Mouse (Mus musculus) heart, postnatal 14 days (tissue): ENCODE measurements around the gene Ubac2. TPM values are rescaled to one million over a fixed set of nuclear protein-coding genes. Genes with fewer than 3 reads are reported as not detected.
"Not testable (repeated sequence)": the region's sequence is repeated elsewhere in the genome, so short reads cannot be mapped to it uniquely, and the experiment has no call there.

Experiments used
- DNase-seq, 2 experiments: peaks; one replicate each; pipeline ENCODE4 v3.0.0; 2021 to 2022
- intact Hi-C: fragments of 180-260 bp; cut with DNase I; formaldehyde crosslinking; loops from one replicate; pipeline ENCODE4 v1.15.1; 2025
- long read RNA-seq, 2 experiments: library from polyadenylated mRNA; stranded (forward); transcript quantifications; one replicate each; pipeline ENCODE4 v2.0.0; 2021
- total RNA-seq, 2 experiments: library from RNA; stranded (reverse); gene quantifications; 2 replicates each; pipeline ENCODE4 v1.2.3; 2021

Ubac2 gene
- 10 to 100 TPM; 23.3 to 23.8 TPM for total RNA-seq
- long read RNA-seq, experiment 1, transcript Ubac2-201 (9 exons, 2,139 nt): major isoform, 62 of 70 reads
- long read RNA-seq, experiment 1, partial matches to known transcripts: 3 of 70 reads
- long read RNA-seq, experiment 1, other reads (novel, unspliced or antisense): 5 of 70 reads
- long read RNA-seq, experiment 2, transcript Ubac2-201 (9 exons, 2,139 nt): major isoform, 41 of 49 reads
- long read RNA-seq, experiment 2, partial matches to known transcripts: 2 of 49 reads
- long read RNA-seq, experiment 2, other reads (novel, unspliced or antisense): 6 of 49 reads

GRCm38 (mm10) chr14:121878176-121878858, at the start of gene Ubac2:
Gene Ubac2 (plus strand): TSS chr14:121878620.
- intact Hi-C loops: no loop called here
- peak; percentile 100 for DNase-seq

DNA sequence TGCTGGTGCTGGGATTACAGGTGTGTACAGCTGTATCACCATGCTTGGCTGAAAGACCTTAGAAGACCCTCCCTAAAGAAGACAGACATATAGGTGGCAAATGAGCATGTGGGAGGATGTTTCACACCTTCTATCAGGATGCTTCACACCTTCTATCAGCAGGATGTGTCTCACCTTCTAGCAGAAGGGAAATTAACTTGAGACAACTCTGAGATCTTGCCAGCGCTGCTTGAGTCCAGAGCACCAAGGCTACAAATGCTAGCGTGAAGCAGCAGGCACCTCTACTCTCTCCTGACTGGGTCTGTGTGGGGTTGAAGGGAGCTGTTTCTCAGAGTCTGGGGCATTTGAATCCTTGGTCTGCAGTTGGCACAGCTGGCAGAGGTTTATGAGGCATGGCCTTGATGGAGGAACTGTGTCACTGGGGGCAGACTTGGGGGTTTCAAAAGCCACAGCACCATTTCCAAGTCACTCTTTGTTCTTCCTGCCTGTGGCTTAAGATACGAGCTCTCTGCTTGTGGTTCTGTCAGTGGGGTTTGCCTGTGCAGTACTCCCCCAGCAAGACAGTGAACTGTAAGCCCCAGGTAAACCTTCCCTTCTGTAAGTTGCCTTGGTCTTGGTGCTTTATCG, 48.5 kb upstream of the Ubac2 start:
- intact Hi-C loops: no loop called here
- DNase-seq: no peak

DNA sequence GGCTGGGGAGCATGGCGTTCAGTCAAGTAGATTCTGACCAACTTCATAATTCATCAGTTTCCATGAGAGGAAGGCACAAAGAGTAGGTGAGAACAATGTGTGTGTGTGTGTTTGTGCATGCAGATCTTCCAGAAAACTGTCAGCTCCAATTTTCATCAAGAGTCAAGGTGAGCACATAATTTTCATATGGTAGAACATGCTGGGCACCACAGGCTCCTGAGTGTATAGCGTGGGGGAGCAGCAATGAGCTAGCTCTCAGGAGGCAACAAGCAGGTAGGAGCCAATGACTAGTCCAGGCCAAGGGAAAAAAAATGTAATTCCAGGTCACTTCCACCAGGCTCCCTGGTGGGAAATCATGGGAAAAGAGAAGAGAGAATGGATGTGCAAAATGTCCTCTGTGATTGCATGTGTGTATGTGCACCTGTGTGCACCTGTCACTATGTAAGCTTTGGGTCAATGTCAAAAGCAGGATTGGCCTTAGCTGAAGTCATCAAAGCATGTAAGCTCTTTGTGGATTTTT, 45.4 kb upstream of the Ubac2 start:
- no peak for DNase-seq
- intact Hi-C loops: no loop called here

GRCm38 (mm10) chr14:121838161-121838560, 40.3 kb upstream of the Ubac2 start:
- no peak for DNase-seq
- intact Hi-C loops: no loop called here

- no peak for DNase-seq
- intact Hi-C loops: no loop called here
These were observed 38.2 kb upstream of the Ubac2 start for GRCm38 (mm10) chr14:121840217-121840616.

DNA sequence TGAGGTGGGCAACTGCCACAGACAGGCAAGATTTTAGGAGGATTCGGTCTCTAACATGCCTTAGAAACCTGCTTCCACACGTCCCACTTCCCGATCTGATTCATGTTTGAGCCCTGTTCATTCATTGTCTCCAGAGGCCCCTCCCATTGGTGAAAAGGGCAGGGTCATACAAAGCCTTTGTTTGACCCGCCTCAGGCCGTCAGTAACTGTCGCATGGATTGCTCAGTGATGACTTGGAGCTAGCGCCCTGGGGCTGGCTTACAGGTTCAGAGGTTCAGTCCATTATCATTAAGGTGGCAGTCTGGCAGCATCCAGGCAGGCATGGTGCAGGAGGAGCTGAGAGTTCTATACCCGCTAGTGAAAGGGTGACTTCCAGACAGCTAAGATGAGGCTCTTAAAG, 33.9 kb upstream of the Ubac2 start:
- intact Hi-C loops: no loop called here
- no peak for DNase-seq

GRCm38 (mm10) chr14:121851231-121851630, 27.2 kb upstream of the Ubac2 start:
- no peak for DNase-seq
- intact Hi-C loops: no loop called here

GRCm38 (mm10) chr14:121852531-121852930, 25.9 kb upstream of the Ubac2 start:
- intact Hi-C loops: no loop called here
- no peak for DNase-seq

DNA sequence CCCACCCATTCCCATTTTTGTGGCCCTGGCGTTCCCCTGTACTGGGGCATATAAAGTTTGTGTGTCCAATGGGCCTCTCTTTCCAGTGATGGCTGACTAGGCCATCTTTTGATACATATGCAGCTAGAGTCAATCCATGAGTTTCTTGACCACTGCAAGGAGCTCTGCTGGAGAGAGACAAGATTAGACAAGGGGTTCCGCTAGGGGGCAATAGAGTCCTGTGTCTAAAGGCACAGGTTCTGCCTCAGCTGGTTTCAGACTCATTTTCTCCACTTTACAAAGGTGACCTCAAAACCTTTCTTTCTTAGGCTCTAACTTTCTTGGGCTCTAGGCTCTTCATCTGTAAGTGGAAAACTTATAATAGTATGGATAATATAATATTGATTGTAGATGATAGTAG, 13.3 kb upstream of the Ubac2 start:
- intact Hi-C loops: loop anchor here (1.0 to 2.0 kb wide), 2 partner anchors 54 to 196 kb away; no protein-coding TSS in a partner anchor
- peak; percentile 72 to 83 for DNase-seq

DNA sequence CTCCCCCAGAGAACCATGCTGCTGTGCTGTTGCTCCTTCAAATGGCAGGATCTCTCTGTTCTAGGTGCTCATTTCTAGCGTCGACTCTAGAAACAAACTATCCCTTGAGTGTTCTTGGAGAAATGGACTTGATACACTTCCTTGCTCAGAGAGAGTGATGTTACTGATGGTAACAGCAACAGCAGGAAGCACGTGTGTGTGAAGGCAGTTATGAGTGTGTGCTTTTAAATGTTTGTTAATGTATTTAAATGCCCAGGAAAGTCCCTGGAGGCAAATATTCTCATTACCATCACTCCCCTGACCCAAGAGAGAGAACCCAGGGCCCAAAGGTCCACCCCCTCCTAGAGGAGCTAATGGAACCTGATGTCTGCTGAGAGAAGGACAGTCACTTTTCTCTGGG, 11.8 kb upstream of the Ubac2 start:
- intact Hi-C loops: no loop called here
- DNase-seq: no peak

DNA sequence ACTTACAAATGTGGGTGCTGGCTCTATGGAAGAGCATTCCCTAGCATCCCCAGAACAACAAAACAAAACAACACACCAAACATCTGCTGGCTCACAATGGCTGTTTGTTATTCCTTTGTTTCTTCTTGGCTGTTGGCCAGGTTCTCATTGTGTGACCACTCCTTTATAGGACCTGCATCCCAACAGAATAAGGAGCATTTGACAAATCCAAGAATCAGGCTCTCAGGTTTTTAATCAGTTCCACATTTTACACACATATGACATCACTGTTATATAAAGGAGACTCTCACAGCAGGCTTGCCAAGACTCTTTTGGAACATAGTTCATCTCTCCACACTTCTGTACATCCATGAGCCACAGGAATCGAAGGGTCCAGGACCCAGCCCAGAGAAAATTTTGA, 9.3 kb upstream of the Ubac2 start:
- no peak for DNase-seq
- intact Hi-C loops: no loop called here

DNA sequence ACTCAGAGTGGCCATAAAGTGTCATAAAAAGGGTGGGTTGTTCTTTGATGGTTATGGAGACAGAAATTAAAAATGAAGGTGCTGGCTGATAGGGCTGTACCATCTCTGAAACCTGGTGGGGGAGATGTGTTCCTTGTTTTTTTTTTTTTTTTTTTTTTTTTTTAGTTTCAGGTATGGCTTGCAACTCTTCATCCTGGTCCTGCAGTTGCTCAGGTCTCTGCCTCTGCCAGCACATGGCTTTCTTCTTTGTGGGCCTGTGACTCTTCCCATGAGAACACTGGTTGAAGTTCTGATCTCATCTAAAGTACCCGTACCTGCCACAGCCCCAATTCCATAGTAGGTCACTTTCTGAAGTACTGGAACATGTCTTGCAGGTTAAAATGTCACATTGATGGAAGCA, 5.7 kb upstream of the Ubac2 start:
- DNase-seq: no peak
- intact Hi-C loops: no loop called here

DNA sequence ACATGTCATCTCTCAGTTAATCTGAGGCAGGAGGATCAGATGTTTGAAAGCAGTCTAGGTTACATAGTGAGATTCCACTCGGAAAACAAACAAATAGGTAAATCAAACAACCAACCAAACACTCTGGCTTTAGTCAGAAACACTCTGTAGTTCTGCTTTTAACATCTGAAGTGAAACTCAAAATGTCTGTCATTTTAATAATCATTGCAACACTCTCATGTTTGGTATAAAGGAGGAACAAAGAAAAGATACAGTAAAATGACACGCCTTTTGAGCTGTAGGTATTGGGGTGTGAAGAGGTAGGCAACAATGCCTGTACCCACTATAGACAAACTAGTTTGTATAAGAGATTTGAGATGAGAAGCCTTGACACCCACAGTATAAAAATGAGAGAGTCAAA, 5.2 kb upstream of the Ubac2 start:
- no peak for DNase-seq
- intact Hi-C loops: no loop called here

GRCm38 (mm10) chr14:121873646-121874045, 4.8 kb upstream of the Ubac2 start:
- intact Hi-C loops: no loop called here
- DNase-seq: no peak

GRCm38 (mm10) chr14:121876190-121876589, 2.2 kb upstream of the Ubac2 start:
- intact Hi-C loops, DNase-seq: not testable (repeated sequence)

- DNase-seq: no peak
- intact Hi-C loops: no loop called here
These were observed 1.6 kb upstream of the Ubac2 start for GRCm38 (mm10) chr14:121876860-121877259.

GRCm38 (mm10) chr14:121877640-121878039, 780 bp upstream of the Ubac2 start:
- no peak for DNase-seq
- intact Hi-C loops: no loop called here

DNA sequence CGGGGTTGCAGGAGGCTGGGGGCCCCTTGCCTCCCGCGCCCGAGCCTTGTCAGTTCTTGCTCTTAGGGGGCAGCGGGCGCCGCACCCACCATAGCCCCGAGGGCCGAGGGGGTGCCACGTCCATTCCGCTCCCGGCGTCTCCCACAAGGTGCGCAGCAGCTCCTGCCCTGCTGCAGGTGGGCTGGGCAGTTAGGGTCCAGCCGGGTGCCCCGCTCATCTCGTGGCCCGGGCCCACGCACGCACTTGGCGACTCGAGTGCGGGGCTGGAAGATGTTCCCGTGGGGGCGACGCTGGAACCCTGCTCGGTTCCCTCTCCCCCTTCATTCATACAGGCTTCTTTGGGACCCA, 413 bp downstream of the Ubac2 start:
- intact Hi-C loops: no loop called here
- DNase-seq: no peak

- intact Hi-C loops: no loop called here
- DNase-seq: no peak
These were observed 933 bp downstream of the Ubac2 start for GRCm38 (mm10) chr14:121879266-121879840.

DNA sequence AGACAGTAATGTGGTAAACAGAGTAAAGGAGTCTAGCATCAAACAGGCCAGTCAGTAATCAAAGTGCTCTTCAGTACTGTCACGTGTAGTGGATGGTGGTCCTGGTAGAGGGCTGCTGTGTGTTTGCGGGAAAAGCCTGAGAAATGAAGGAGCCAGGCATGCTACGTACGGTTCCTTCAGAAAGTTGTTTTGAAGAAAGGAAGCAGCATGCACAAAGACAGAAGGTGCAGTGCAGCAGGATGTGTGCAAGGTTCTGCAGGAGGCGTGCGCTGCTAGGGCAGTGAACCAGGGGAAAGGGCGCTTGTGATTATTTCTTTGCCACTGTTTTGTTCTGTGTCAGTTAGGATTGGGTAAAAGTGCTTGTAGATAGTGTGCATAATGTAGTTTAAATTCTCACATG, 2.8 kb downstream of the Ubac2 start:
- intact Hi-C loops: no loop called here
- no peak for DNase-seq

- peak; percentile 15 to 22 for DNase-seq
- intact Hi-C loops: no loop called here
These were observed 5.9 kb downstream of the Ubac2 start for GRCm38 (mm10) chr14:121884150-121884797.
